Mouse (Mus musculus) liver, embryonic 12.5 days (tissue): ENCODE measurements around the gene Plekhj1. TPM values are rescaled to one million over a fixed set of nuclear protein-coding genes. Genes with fewer than 3 reads are reported as not detected.

Source experiments
- ATAC-seq: fragments of 200-750 bp; cut with Nextera tagmentation; 2 replicates; pipeline ENCODE4 v1.8.0; 2017; ENCODE audit warnings: moderate number of reproducible peaks, mild to moderate bottlenecking, moderate library complexity
- H3K27ac ChIP-seq: fragments of 300-500 bp; sonication (generic); 2 replicates; pipeline ENCODE4 v1.5.1; 2016; ENCODE audit warnings: mild to moderate bottlenecking
- H3K27me3 ChIP-seq: fragments of 300-500 bp; sonication (generic); replicated peaks from 2 replicates; pipeline ENCODE4 v1.6.1; 2016; ENCODE audit warnings: mild to moderate bottlenecking, moderate library complexity
- H3K36me3 ChIP-seq: fragments of 300-500 bp; sonication (generic); 2 replicates; pipeline ENCODE4 v1.6.1; 2016; ENCODE audit warnings: mild to moderate bottlenecking, moderate library complexity
- H3K4me1 ChIP-seq: fragments of 300-500 bp; sonication (generic); 2 replicates; pipeline ENCODE4 v1.6.1; 2016
- H3K4me2 ChIP-seq: fragments of 300-500 bp; sonication (generic); 2 replicates; pipeline ENCODE4 v1.6.1; 2016; ENCODE audit warnings: mild to moderate bottlenecking, moderate library complexity
- H3K4me3 ChIP-seq: fragments of 300-500 bp; sonication (generic); 2 replicates; pipeline ENCODE4 v1.5.1; 2016; ENCODE audit warnings: mild to moderate bottlenecking, moderate library complexity
- H3K9ac ChIP-seq: fragments of 300-500 bp; sonication (generic); 2 replicates; pipeline ENCODE4 v1.6.1; 2016; ENCODE audit warnings: mild to moderate bottlenecking, moderate library complexity
- H3K9me3 ChIP-seq: fragments of 300-500 bp; sonication (generic); replicated peaks from 2 replicates; pipeline ENCODE4 v1.6.1; 2016; ENCODE audit warnings: mild to moderate bottlenecking, moderate library complexity
- WGBS: fragments of 180-500 bp; shearing (Covaris S2); methylation state at CpG from one replicate; pipeline ENCODE4 v1.1.7; 2016; ENCODE audit not compliant: insufficient replicate concordance; 5-methylcytosine and 5-hydroxymethylcytosine counted together
- polyA plus RNA-seq: library from polyadenylated mRNA; unstranded; fragments of >200 nt; fragmentation: Nextera tagmentation; extraction: Ambion mirVana; gene quantifications from 2 replicates; pipeline ENCODE4 v1.2.1, GENCODE M21; 2016

Plekhj1 gene
- polyA plus RNA-seq, 1 experiment from 2014 or later: 137 TPM

- Histone ChIP-seq H3K9me3 (no peaks in the 10 kb centered on the region), H3K27ac (no peak overlapping the region), H3K4me3 (no peak overlapping the region), H3K36me3 (peaks cover 57% of the 10 kb centered on the region), H3K4me1 (peaks cover 55% of the 10 kb centered on the region), H3K27me3 (no peaks in the 10 kb centered on the region), H3K9ac (no peak overlapping the region), H3K4me2 (no peak overlapping the region)
- WGBS: 77% methylated on average over 2 of the region's 2 CpGs
- no peak for ATAC-seq
These were observed 34.9 kb downstream of the Plekhj1 start for GRCm38 (mm10) chr10:80763502-80763901.

GRCm38 (mm10) chr10:80761821-80762220 lies 36.6 kb downstream of the Plekhj1 start:
- no peak overlapping the region for H3K27ac ChIP-seq
- H3K27me3 ChIP-seq: no peaks in the 10 kb centered on the region
- ATAC-seq: no peak
- 70% methylated on average over 3 of the region's 3 CpGs for WGBS
- H3K4me3 ChIP-seq: no peak overlapping the region
- no peak overlapping the region for H3K9ac ChIP-seq
- H3K36me3 ChIP-seq: peaks cover 44% of the 10 kb centered on the region
- peaks cover 71% of the 10 kb centered on the region for H3K4me1 ChIP-seq
- H3K9me3 ChIP-seq: no peaks in the 10 kb centered on the region
- H3K4me2 ChIP-seq: no peak overlapping the region

- Histone ChIP-seq H3K27ac (no peak overlapping the region), H3K4me2 (no peak overlapping the region), H3K9ac (no peak overlapping the region)
These were observed 37.6 kb downstream of the Plekhj1 start for GRCm38 (mm10) chr10:80760596-80761524.

GRCm38 (mm10) chr10:80758651-80759050 lies 39.8 kb downstream of the Plekhj1 start:
- Histone ChIP-seq H3K36me3 (peaks cover 13% of the 10 kb centered on the region; the same call in 1 of the 2 replicates), H3K4me3 (no peak overlapping the region), H3K4me1 (peaks cover 83% of the 10 kb centered on the region), H3K9me3 (no peaks in the 10 kb centered on the region), H3K4me2 (no peak overlapping the region), H3K27ac (no peak overlapping the region), H3K27me3 (no peaks in the 10 kb centered on the region), H3K9ac (peak overlapping the region; percentile 25; the same call in 1 of the 2 replicates)
- ATAC-seq: no peak
- 66% methylated on average over 7 of the region's 7 CpGs for WGBS

More at GRCm38 (mm10) chr10:80760596-80761524, 37.6 kb downstream of the Plekhj1 start:
- H3K36me3 ChIP-seq: peaks cover 34% of the 10 kb centered on the region
- H3K27me3 ChIP-seq: no peaks in the 10 kb centered on the region
- no peak for ATAC-seq
- H3K9me3 ChIP-seq: no peaks in the 10 kb centered on the region
- no peak overlapping the region for H3K4me3 ChIP-seq
- WGBS: 83% methylated on average over 4 of the region's 4 CpGs
- peaks cover 81% of the 10 kb centered on the region for H3K4me1 ChIP-seq

- Histone ChIP-seq H3K4me3 (peak overlapping the region; percentile 97; the same call in 1 of the 2 replicates), H3K27me3 (no peaks in the 10 kb centered on the region), H3K9ac (0 out of 2 replicates have a peak overlapping the region, but pooled peaks have one; percentile 17), H3K9me3 (no peaks in the 10 kb centered on the region), H3K4me1 (peaks cover 78% of the 10 kb centered on the region), H3K27ac (peak overlapping the region; percentile 20; the same call in 1 of the 2 replicates), H3K4me2 (peak overlapping the region; percentile 87), H3K36me3 (peaks cover 4% of the 10 kb centered on the region; the same call in 1 of the 2 replicates)
- peak; percentile 38; the same call in 1 of the 2 replicates for ATAC-seq
- 49% methylated on average over 5 of the region's 5 CpGs for WGBS
These were observed 40.7 kb downstream of the Plekhj1 start for GRCm38 (mm10) chr10:80757717-80758116.

- WGBS: 56% methylated on average over 4 of the region's 4 CpGs
- H3K4me1 ChIP-seq: peaks cover 80% of the 10 kb centered on the region
- ATAC-seq: no peak
- peak overlapping the region; percentile 96 for H3K9ac ChIP-seq
- H3K9me3 ChIP-seq: no peaks in the 10 kb centered on the region
- H3K27ac ChIP-seq: peak overlapping the region; percentile 87; the same call in 1 of the 2 replicates
- H3K27me3 ChIP-seq: no peaks in the 10 kb centered on the region
- peak overlapping the region; percentile 87 for H3K4me2 ChIP-seq
- H3K36me3 ChIP-seq: 0 out of 2 replicates have a peak, but pooled peaks cover 2% of the 10 kb centered on the region
- H3K4me3 ChIP-seq: peak overlapping the region; percentile 97
These were observed 41.5 kb downstream of the Plekhj1 start for GRCm38 (mm10) chr10:80756967-80757366.

GRCm38 (mm10) chr10:80756509-80756908 lies 41.9 kb downstream of the Plekhj1 start:
- peak overlapping the region; percentile 87 for H3K27ac ChIP-seq
- H3K4me2 ChIP-seq: peak overlapping the region; percentile 87
- H3K36me3 ChIP-seq: 0 out of 2 replicates have a peak, but pooled peaks cover 2% of the 10 kb centered on the region
- no peaks in the 10 kb centered on the region for H3K9me3 ChIP-seq
- no peaks in the 10 kb centered on the region for H3K27me3 ChIP-seq
- peak overlapping the region; percentile 96 for H3K9ac ChIP-seq
- WGBS: 38% methylated on average over 2 of the region's 2 CpGs
- peaks cover 80% of the 10 kb centered on the region for H3K4me1 ChIP-seq
- H3K4me3 ChIP-seq: peak overlapping the region; percentile 97
- no peak for ATAC-seq

GRCm38 (mm10) chr10:80756099-80756498 lies 42.3 kb downstream of the Plekhj1 start:
- Histone ChIP-seq H3K9ac (peak overlapping the region; percentile 96), H3K4me1 (peaks cover 80% of the 10 kb centered on the region), H3K9me3 (no peaks in the 10 kb centered on the region), H3K36me3 (0 out of 2 replicates have a peak, but pooled peaks cover 2% of the 10 kb centered on the region), H3K27ac (peak overlapping the region; percentile 87), H3K4me3 (peak overlapping the region; percentile 97), H3K4me2 (peak overlapping the region; percentile 87), H3K27me3 (no peaks in the 10 kb centered on the region)
- ATAC-seq: no peak
- whole genome bisulfite sequencing: 22% methylated on average over 3 of the region's 3 CpGs

GRCm38 (mm10) chr10:80755291-80756015 lies 43.0 kb downstream of the Plekhj1 start:
- H3K27ac ChIP-seq: peak overlapping the region; percentile 87
- H3K36me3 ChIP-seq: 0 out of 2 replicates have a peak, but pooled peaks cover 2% of the 10 kb centered on the region
- H3K4me2 ChIP-seq: peak overlapping the region; percentile 87
- peak; percentile 62 for ATAC-seq
- no peaks in the 10 kb centered on the region for H3K9me3 ChIP-seq
- H3K4me3 ChIP-seq: peak overlapping the region; percentile 97
- H3K4me1 ChIP-seq: peaks cover 78% of the 10 kb centered on the region
- peak overlapping the region; percentile 96 for H3K9ac ChIP-seq
- WGBS: under 1% methylated on average over 74 of the region's 75 CpGs
- no peaks in the 10 kb centered on the region for H3K27me3 ChIP-seq

GRCm38 (mm10) chr10:80754594-80755290 lies 43.7 kb downstream of the Plekhj1 start, which contains the start of gene Dot1l:
Gene Dot1l, plus strand, starts transcription at chr10:80755206.
- H3K9me3 ChIP-seq: no peaks in the 10 kb centered on the region
- peaks cover 73% of the 10 kb centered on the region for H3K4me1 ChIP-seq
- peak; percentile 90 for ATAC-seq
- H3K27me3 ChIP-seq: no peaks in the 10 kb centered on the region
- peak within 1 kb of the TSS; percentile 97 for H3K4me3 ChIP-seq
- H3K9ac ChIP-seq: peak within 1 kb of the TSS; percentile 96
- 1% methylated on average over 55 of the region's 57 CpGs for WGBS
- H3K27ac ChIP-seq: peak within 1 kb of the TSS; percentile 87
- H3K4me2 ChIP-seq: peak within 1 kb of the TSS; percentile 87
- H3K36me3 ChIP-seq: 0 out of 2 replicates have a peak, but pooled peaks cover 2% of the 10 kb centered on the region

- peak overlapping the region; percentile 57; the same call in 1 of the 2 replicates for H3K9ac ChIP-seq
- H3K4me2 ChIP-seq: peak overlapping the region; percentile 72
- peak overlapping the region; percentile 66 for H3K27ac ChIP-seq
- no peaks in the 10 kb centered on the region for H3K9me3 ChIP-seq
- WGBS: 4% methylated on average over 6 of the region's 6 CpGs
- no peaks in the 10 kb centered on the region for H3K36me3 ChIP-seq
- H3K27me3 ChIP-seq: 0 out of 2 replicates have a peak, but pooled peaks cover 6% of the 10 kb centered on the region
- H3K4me3 ChIP-seq: peak overlapping the region; percentile 35
- H3K4me1 ChIP-seq: peaks cover 47% of the 10 kb centered on the region
- peak; percentile 76 for ATAC-seq
These were observed 46.3 kb downstream of the Plekhj1 start for GRCm38 (mm10) chr10:80752079-80752625.
